ENCODE assay signal across 9 mouse cellular contexts in genomic region chr2:153600667-153601648, GRCm38 (mm10). TPM values are rescaled to one million over a fixed set of nuclear protein-coding genes. Genes with fewer than 3 reads are reported as not detected.
DNase-seq lines count a peak whose midpoint lies in the region; ATAC-seq and TF ChIP-seq lines count a peak whose summit lies in the region.
"Had no signal": no experiment of that assay in that cellular context is flagged by ENCODE, and none has a peak within 500 bp of the region (broad histone marks: within the 10 kb centered on the region; RNA-seq: fewer than 3 reads in every experiment).

No protein-coding gene starts in this region.

- whole genome bisulfite sequencing in forebrain, embryonic 15.5 days = 45% methylated on average over 16 of the region's 16 CpGs
- 41% methylated on average over 16 of the region's 16 CpGs for WGBS in hindbrain, embryonic 13.5 days
- 47% methylated on average over 16 of the region's 16 CpGs for WGBS in liver, embryonic 13.5 days (ENCODE audit: insufficient replicate concordance)
- 28% methylated on average over 16 of the region's 16 CpGs for WGBS in midbrain, postnatal 0 days

- peak overlapping the region; percentile 47 for H3K27ac ChIP-seq in forebrain, embryonic 15.5 days (replicated peaks)
- H3K27ac ChIP-seq in hindbrain, embryonic 13.5 days = peak overlapping the region; percentile 62
- peak overlapping the region; percentile 18; the same call in 1 of the 2 replicates for H3K27ac ChIP-seq in liver, embryonic 13.5 days
- peak overlapping the region; percentile 44; the same call in 1 of the 2 replicates for H3K27ac ChIP-seq in midbrain, postnatal 0 days (ENCODE audit: low read depth, low read length)

- H3K9me3 ChIP-seq in forebrain, embryonic 15.5 days = no peaks in the 10 kb centered on the region
- H3K9me3 ChIP-seq in hindbrain, embryonic 13.5 days = no peaks in the 10 kb centered on the region
- H3K9me3 ChIP-seq in liver, embryonic 13.5 days (replicated peaks) = no peaks in the 10 kb centered on the region
- no peaks in the 10 kb centered on the region for H3K9me3 ChIP-seq in midbrain, postnatal 0 days (ENCODE audit: low read length)
- H3K9me3 ChIP-seq: megakaryocyte, embryonic 14.5 days had no signal

- intact Hi-C loops in left cerebral cortex, postnatal 4 days (cut with DNase I) = no loop called here

- DNase-seq in left cerebral cortex, postnatal 4 days = peak; percentile 74
- no peak for DNase-seq in left cerebral cortex, adult 9 months (ENCODE audit: low spot score in 2 of 2)
- peak; percentile 48 for DNase-seq in liver, embryonic 13.5 days
- DNase-seq in midbrain, postnatal 0 days (ENCODE audit: low spot score) = peak; percentile 58
- no peak for DNase-seq in frontal cortex, adult 2 months (ENCODE audit: extremely low spot score in 1 of 2, low spot score in 1 of 2)
- no peak for DNase-seq in cerebellum, adult 8-10 months

- H3K27me3 ChIP-seq in forebrain, embryonic 15.5 days = no peaks in the 10 kb centered on the region
- H3K27me3 ChIP-seq in hindbrain, embryonic 13.5 days = no peaks in the 10 kb centered on the region
- H3K27me3 ChIP-seq in liver, embryonic 13.5 days = no peaks in the 10 kb centered on the region
- no peaks in the 10 kb centered on the region for H3K27me3 ChIP-seq in midbrain, postnatal 0 days (ENCODE audit: insufficient read depth, low read length)
- H3K27me3 ChIP-seq: megakaryocyte, embryonic 14.5 days had no signal

- H3K4me1 ChIP-seq in forebrain, embryonic 15.5 days = peaks cover 19% of the 10 kb centered on the region
- H3K4me1 ChIP-seq in hindbrain, embryonic 13.5 days (replicated peaks) = peaks cover 22% of the 10 kb centered on the region
- H3K4me1 ChIP-seq in liver, embryonic 13.5 days (replicated peaks) = peaks cover 34% of the 10 kb centered on the region
- peaks cover 4% of the 10 kb centered on the region for H3K4me1 ChIP-seq in midbrain, postnatal 0 days (ENCODE audit: insufficient read depth, low read length)

- H3K4me2 ChIP-seq in forebrain, embryonic 15.5 days (replicated peaks) = no peak overlapping the region
- peak overlapping the region; percentile 8; the same call in 1 of the 2 replicates for H3K4me2 ChIP-seq in hindbrain, embryonic 13.5 days
- peak overlapping the region; percentile 37 for H3K4me2 ChIP-seq in liver, embryonic 13.5 days
- H3K4me2 ChIP-seq in midbrain, postnatal 0 days (ENCODE audit: low read depth, low read length, poor library complexity, severe bottlenecking) = no peak overlapping the region

- no peak for TF ChIP-seq CTCF in midbrain, postnatal 0 days (IDR thresholded peaks at IDR 0.05)

- H3K9ac ChIP-seq in forebrain, embryonic 15.5 days (replicated peaks) = no peak overlapping the region
- peak overlapping the region; percentile 35; the same call in 1 of the 2 replicates for H3K9ac ChIP-seq in hindbrain, embryonic 13.5 days
- H3K9ac ChIP-seq in liver, embryonic 13.5 days = peak overlapping the region; percentile 33; the same call in 1 of the 2 replicates
- no peak overlapping the region for H3K9ac ChIP-seq in midbrain, postnatal 0 days (replicated peaks; ENCODE audit: low read length, poor library complexity, severe bottlenecking)

- H3K36me3 ChIP-seq in forebrain, embryonic 15.5 days = no peaks in the 10 kb centered on the region
- H3K36me3 ChIP-seq in hindbrain, embryonic 13.5 days = no peaks in the 10 kb centered on the region
- H3K36me3 ChIP-seq in liver, embryonic 13.5 days = no peaks in the 10 kb centered on the region
- no peaks in the 10 kb centered on the region for H3K36me3 ChIP-seq in midbrain, postnatal 0 days (ENCODE audit: insufficient read depth, low read length)

- H3K4me3 ChIP-seq in forebrain, embryonic 15.5 days = no peak overlapping the region
- H3K4me3 ChIP-seq in hindbrain, embryonic 13.5 days = no peak overlapping the region
- no peak overlapping the region for H3K4me3 ChIP-seq in liver, embryonic 13.5 days (replicated peaks)
- H3K4me3 ChIP-seq in midbrain, postnatal 0 days (ENCODE audit: low read depth, low read length) = no peak overlapping the region
- H3K4me3 ChIP-seq: megakaryocyte, embryonic 14.5 days had no signal

- ATAC-seq in forebrain, embryonic 15.5 days (replicated peaks) = peak; percentile 54
- ATAC-seq in hindbrain, embryonic 13.5 days (ENCODE audit: low FRiP score) = peak; percentile 46
- ATAC-seq in liver, embryonic 13.5 days (ENCODE audit: low read depth) = peak; percentile 80
- peak; percentile 72 for ATAC-seq in midbrain, postnatal 0 days (ENCODE audit: low FRiP score)

RNA-seq across cellular contexts. Expression of gene Commd7, which starts 31.6 kb away (rescaled TPM):
- total RNA-seq in left cerebral cortex, postnatal 4 days (2021) = 10 to 100 TPM; 48.2 to 50.9 TPM
- polyA plus RNA-seq in forebrain, embryonic 15.5 days (2015; fragmentation: Nextera tagmentation; extraction: Ambion mirVana) = 98.7 and 104 TPM in 2 replicates
- 88.3 and 88.8 TPM in 2 replicates for polyA plus RNA-seq in hindbrain, embryonic 13.5 days (2015; fragmentation: Nextera tagmentation; extraction: Ambion mirVana)
- polyA plus RNA-seq in liver, embryonic 13.5 days (2015; fragmentation: Nextera tagmentation; extraction: Ambion mirVana) = 39.8 and 39.9 TPM in 2 replicates
- total RNA-seq in midbrain, postnatal 0 days (2014; rRNA removed) = 24.7 and 27.9 TPM in 2 replicates
- polyA plus RNA-seq in midbrain, postnatal 0 days (2015; fragmentation: Nextera tagmentation; extraction: Ambion mirVana) = 103 TPM in 2 replicates
- polyA plus RNA-seq in frontal cortex, adult 2 months (2012; rRNA removed) = 34.8 and 35.5 TPM in 2 replicates

RNA-seq across cellular contexts. Expression of gene Dnmt3b, which starts 48.3 kb away (rescaled TPM):
- 1 to 10 TPM; 2.8 to 4.0 TPM for total RNA-seq in left cerebral cortex, postnatal 4 days (2021)
- polyA plus RNA-seq in forebrain, embryonic 15.5 days (2015; fragmentation: Nextera tagmentation; extraction: Ambion mirVana) = 3.7 and 3.9 TPM in 2 replicates
- polyA plus RNA-seq in hindbrain, embryonic 13.5 days (2015; fragmentation: Nextera tagmentation; extraction: Ambion mirVana) = 4.4 and 4.9 TPM in 2 replicates
- polyA plus RNA-seq in liver, embryonic 13.5 days (2015; fragmentation: Nextera tagmentation; extraction: Ambion mirVana) = 8.2 and 8.6 TPM in 2 replicates
- total RNA-seq in midbrain, postnatal 0 days (2014; rRNA removed) = 4.2 and 5.3 TPM in 2 replicates
- polyA plus RNA-seq in midbrain, postnatal 0 days (2015; fragmentation: Nextera tagmentation; extraction: Ambion mirVana) = 1.7 and 1.8 TPM in 2 replicates
- polyA plus RNA-seq in frontal cortex, adult 2 months (2012; rRNA removed) = 1.2 and 1.5 TPM in 2 replicates

Comparison
In these comparisons a context has a peak if more than half of its experiments do, and no peak if none do; other contexts are left out.
1. DNase-seq: peak in left cerebral cortex, postnatal 4 days (single experiment), liver, embryonic 13.5 days (single experiment) and midbrain, postnatal 0 days (single experiment); none in left cerebral cortex, adult 9 months (0 of 2), frontal cortex, adult 2 months (0 of 2) and cerebellum, adult 8-10 months (single experiment).
2. H3K4me2 ChIP-seq: peak in hindbrain, embryonic 13.5 days (single experiment) and liver, embryonic 13.5 days (single experiment); none in forebrain, embryonic 15.5 days (single experiment) and midbrain, postnatal 0 days (single experiment).
3. H3K9ac ChIP-seq: peak in hindbrain, embryonic 13.5 days (single experiment) and liver, embryonic 13.5 days (single experiment); none in forebrain, embryonic 15.5 days (single experiment) and midbrain, postnatal 0 days (single experiment).
4. Peak in every context shown above with its lines, with median percentiles within 50 percentile points of each other: ATAC-seq and H3K27ac ChIP-seq.